Mouse (Mus musculus) midbrain, postnatal 0 days (tissue): ENCODE results near the gene Olfr412. TPM values are rescaled to one million over a fixed set of nuclear protein-coding genes. Genes with fewer than 3 reads are reported as not detected.

ENCODE experiments used
- ATAC-seq: fragments of 200-750 bp; cut with Nextera tagmentation; 2 replicates; pipeline ENCODE4 v1.8.0; 2017; ENCODE audit warnings: moderate number of reproducible peaks, mild to moderate bottlenecking, moderate TSS enrichment, moderate library complexity; ENCODE audit not compliant: low FRiP score
- DNase-seq: peaks from one replicate; pipeline ENCODE4 v3.0.0-alpha.2; 2015; ENCODE audit warnings: low spot score
- H3K27ac ChIP-seq: fragments of 300-500 bp; sonication (generic); 2 replicates; pipeline ENCODE4 v1.5.1; 2014; ENCODE audit warnings: low read depth, mild to moderate bottlenecking, low read length, mixed read lengths
- H3K27me3 ChIP-seq: fragments of 300-500 bp; sonication (generic); 2 replicates; pipeline ENCODE4 v1.6.1; 2014; ENCODE audit warnings: low read length, control low read depth, mixed read lengths; ENCODE audit not compliant: insufficient read depth
- H3K36me3 ChIP-seq: fragments of 300-500 bp; sonication (generic); 2 replicates; pipeline ENCODE4 v1.6.1; 2014; ENCODE audit warnings: low read length, control low read depth, mixed read lengths; ENCODE audit not compliant: insufficient read depth
- H3K4me1 ChIP-seq: fragments of 300-500 bp; sonication (generic); 2 replicates; pipeline ENCODE4 v1.6.1; 2014; ENCODE audit warnings: mild to moderate bottlenecking, control low read depth, antibody characterized with exemption, low read length, mixed read lengths; ENCODE audit not compliant: insufficient read depth
- H3K4me2 ChIP-seq: fragments of 300-500 bp; sonication (generic); 2 replicates; pipeline ENCODE4 v1.6.1; 2014; ENCODE audit warnings: low read depth, mild to moderate bottlenecking, low read length, mixed read lengths; ENCODE audit not compliant: poor library complexity, severe bottlenecking
- H3K4me3 ChIP-seq: fragments of 300-500 bp; sonication (generic); 2 replicates; pipeline ENCODE4 v1.5.1; 2014; ENCODE audit warnings: low read depth, mild to moderate bottlenecking, low read length, moderate library complexity
- H3K9ac ChIP-seq: fragments of 300-500 bp; sonication (generic); replicated peaks from 2 replicates; pipeline ENCODE4 v1.6.1; 2014; ENCODE audit warnings: mild to moderate bottlenecking, low read length, moderate library complexity, mixed read lengths; ENCODE audit not compliant: poor library complexity, severe bottlenecking
- H3K9me3 ChIP-seq: fragments of 300-500 bp; sonication (generic); 2 replicates; pipeline ENCODE4 v1.6.1; 2016; ENCODE audit warnings: low read length, control low read depth
- CTCF ChIP-seq: IDR thresholded peaks from 2 replicates; pipeline ENCODE4 v1.5.1; 2016; ENCODE audit warnings: antibody characterized with exemption, mild to moderate bottlenecking
- WGBS: fragments of 180-500 bp; shearing (Covaris S2); extraction: QIAGEN DNeasy Blood & Tissue Kit; methylation state at CpG from one replicate; pipeline ENCODE4 v1.1.7; 2014; 5-methylcytosine and 5-hydroxymethylcytosine counted together
- polyA plus RNA-seq: library from polyadenylated mRNA; unstranded; fragments of >200 nt; fragmentation: Nextera tagmentation; extraction: Ambion mirVana; gene quantifications from 2 replicates; pipeline ENCODE4 v1.2.1, GENCODE M21; 2015
- total RNA-seq: library from RNA; depleted of rRNA; stranded (reverse); fragments of >200 nt; gene quantifications from 2 replicates; pipeline ENCODE4 v1.2.3, GENCODE M21; 2014; rRNA removed

Olfr412 gene
- total and polyA plus RNA-seq, 2 experiments from 2014 or later, result not detected

DNA sequence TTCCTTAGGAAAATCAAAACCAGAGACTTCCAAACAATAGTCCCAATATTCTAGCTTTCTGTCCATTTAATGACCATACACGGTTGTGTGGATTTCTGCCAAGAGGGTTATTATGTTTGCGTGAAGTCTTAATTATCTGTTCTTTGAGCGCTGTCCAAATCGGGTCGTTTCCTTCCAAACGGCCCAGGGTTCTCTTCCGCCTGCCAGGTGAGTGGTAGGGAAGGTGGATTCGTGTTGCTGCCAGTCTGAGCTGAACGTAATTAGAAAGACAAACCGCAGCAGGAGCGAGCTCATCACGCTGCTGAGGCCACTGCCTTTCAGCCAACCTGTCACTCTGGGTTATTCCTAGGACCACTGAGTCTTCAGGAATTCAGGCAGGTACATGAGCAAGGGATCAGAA is 53.9 kb downstream of the Olfr412 start:
- Histone ChIP-seq H3K27me3 (no peaks in the 10 kb centered on the region), H3K36me3 (peaks cover 7% of the 10 kb centered on the region), H3K27ac (no peak overlapping the region), H3K4me3 (no peak overlapping the region), H3K4me2 (no peak overlapping the region), H3K4me1 (no peaks in the 10 kb centered on the region), H3K9me3 (no peaks in the 10 kb centered on the region), H3K9ac (no peak overlapping the region)
- ATAC-seq (no peak), DNase-seq (peak; percentile 64)
- 60% methylated on average over 12 of the region's 12 CpGs for WGBS
- TF ChIP-seq CTCF, result no peak

Other genes with a start within 250 kb of the Olfr412 start
- gene Olfr401, start 248.4 kb upstream of the Olfr412 start, total RNA-seq, result not detected in 2 replicates
- not detected in 2 replicates for gene Olfr401, start 248.4 kb upstream of the Olfr412 start, polyA plus RNA-seq
- not detected in 2 replicates for gene Olfr402, start 208.5 kb upstream of the Olfr412 start, total RNA-seq
- gene Olfr402, start 208.5 kb upstream of the Olfr412 start, polyA plus RNA-seq, result not detected in 2 replicates
- not detected in 2 replicates for gene Olfr403, start 175.8 kb upstream of the Olfr412 start, total RNA-seq
- not detected in 2 replicates for gene Olfr403, start 175.8 kb upstream of the Olfr412 start, polyA plus RNA-seq
- gene Olfr43, start 150.7 kb upstream of the Olfr412 start, total RNA-seq, result not detected in 2 replicates
- gene Olfr43, start 150.7 kb upstream of the Olfr412 start, polyA plus RNA-seq, result not detected in 2 replicates
- not detected in 2 replicates for gene Olfr406, start 102.3 kb upstream of the Olfr412 start, total RNA-seq
- not detected in 2 replicates for gene Olfr406, start 102.3 kb upstream of the Olfr412 start, polyA plus RNA-seq
- gene Olfr59, start 78.3 kb upstream of the Olfr412 start, total RNA-seq, result not detected in 2 replicates
- not detected in 2 replicates for gene Olfr59, start 78.3 kb upstream of the Olfr412 start, polyA plus RNA-seq
- not detected in 2 replicates for gene Olfr410, start 24.0 kb upstream of the Olfr412 start, total RNA-seq
- gene Olfr410, start 24.0 kb upstream of the Olfr412 start, polyA plus RNA-seq, result not detected in 2 replicates
- not detected in 2 replicates for gene Olfr411, start 9.4 kb upstream of the Olfr412 start, total RNA-seq
- not detected in 2 replicates for gene Olfr411, start 9.4 kb upstream of the Olfr412 start, polyA plus RNA-seq
- 48.2 and 49.1 TPM in 2 replicates for gene Rap1gap2, start 248.8 kb downstream of the Olfr412 start, total RNA-seq
- gene Rap1gap2, start 248.8 kb downstream of the Olfr412 start, polyA plus RNA-seq, result 11.0 and 12.1 TPM in 2 replicates